Mouse (Mus musculus) heart, adult 2 months (tissue): ENCODE measurements around the gene Plpp3. TPM values are rescaled to one million over a fixed set of nuclear protein-coding genes. Genes with fewer than 3 reads are reported as not detected.

ENCODE experiments used
- DNase-seq, 2 experiments: peaks; one replicate each; pipeline ENCODE4 v3.0.0; 2021
- H3K27ac ChIP-seq: fragments of 200-600 bp; 2 replicates; pipeline ENCODE4 v1.8.1; 2022
- H3K27me3 ChIP-seq: fragments of 200-500 bp; 2 replicates; pipeline ENCODE4 v1.6.1; 2012; ENCODE audit warnings: mild to moderate bottlenecking, low read length, inconsistent platforms, mixed read lengths; ENCODE audit not compliant: control insufficient read depth, insufficient read depth
- H3K36me3 ChIP-seq: fragments of 200-500 bp; 2 replicates; pipeline ENCODE4 v1.6.1; 2012; ENCODE audit warnings: low read length, inconsistent platforms; ENCODE audit not compliant: control insufficient read depth, insufficient read depth
- H3K4me1 ChIP-seq: fragments of 200-500 bp; 2 replicates; pipeline ENCODE4 v1.6.1; 2011; ENCODE audit warnings: low read length; ENCODE audit not compliant: control insufficient read depth, insufficient read depth
- H3K4me3 ChIP-seq: fragments of 200-600 bp; 2 replicates; pipeline ENCODE4 v1.8.1; 2022
- H3K79me2 ChIP-seq: fragments of 200-500 bp; replicated peaks from 2 replicates; pipeline ENCODE4 v1.6.1; 2012; ENCODE audit warnings: mild to moderate bottlenecking, inconsistent platforms, low read length, moderate library complexity, mixed read lengths; ENCODE audit not compliant: control insufficient read depth, insufficient read depth
- H3K9ac ChIP-seq: fragments of 200-500 bp; 2 replicates; pipeline ENCODE4 v1.6.1; 2012; ENCODE audit warnings: low read depth, mild to moderate bottlenecking, control low read depth, inconsistent platforms, low read length, mixed read lengths
- CTCF ChIP-seq: fragments of 200-600 bp; IDR thresholded peaks from 2 replicates; pipeline ENCODE4 v1.8.1; 2022; ENCODE audit warnings: antibody characterized with exemption, mild to moderate bottlenecking, moderate library complexity
- EP300 ChIP-seq: fragments of 200-500 bp; IDR thresholded peaks from 2 replicates; pipeline ENCODE4 v1.6.1; 2011; ENCODE audit warnings: low read depth, low read length, control low read depth; ENCODE audit not compliant: insufficient read depth
- POLR2A ChIP-seq: fragments of 200-500 bp; IDR thresholded peaks from 2 replicates; pipeline ENCODE4 v1.6.1; 2011; ENCODE audit warnings: mild to moderate bottlenecking, low read depth, low read length, control low read depth; ENCODE audit not compliant: insufficient read depth
- WGBS: fragments of 180-500 bp; shearing (Covaris S2); methylation state at CpG from one replicate; pipeline ENCODE4 v1.1.7; 2018; 5-methylcytosine and 5-hydroxymethylcytosine counted together
- intact Hi-C: fragments of 180-260 bp; cut with DNase I; formaldehyde crosslinking; loops from one replicate; pipeline ENCODE4 v1.15.1; 2025
- polyA plus RNA-seq: library from polyadenylated mRNA; depleted of rRNA; stranded (reverse); fragments of >200 nt; gene quantifications from 2 replicates; pipeline ENCODE4 v1.2.3, GENCODE M21; 2012
- total RNA-seq, 2 experiments: library from RNA; stranded (reverse); gene quantifications; 2 replicates each; pipeline ENCODE4 v1.2.3; 2021

Gene Plpp3
- total and polyA plus RNA-seq, 3 experiments, result 64.8 to 76.9 (median 74.0) TPM

DNA sequence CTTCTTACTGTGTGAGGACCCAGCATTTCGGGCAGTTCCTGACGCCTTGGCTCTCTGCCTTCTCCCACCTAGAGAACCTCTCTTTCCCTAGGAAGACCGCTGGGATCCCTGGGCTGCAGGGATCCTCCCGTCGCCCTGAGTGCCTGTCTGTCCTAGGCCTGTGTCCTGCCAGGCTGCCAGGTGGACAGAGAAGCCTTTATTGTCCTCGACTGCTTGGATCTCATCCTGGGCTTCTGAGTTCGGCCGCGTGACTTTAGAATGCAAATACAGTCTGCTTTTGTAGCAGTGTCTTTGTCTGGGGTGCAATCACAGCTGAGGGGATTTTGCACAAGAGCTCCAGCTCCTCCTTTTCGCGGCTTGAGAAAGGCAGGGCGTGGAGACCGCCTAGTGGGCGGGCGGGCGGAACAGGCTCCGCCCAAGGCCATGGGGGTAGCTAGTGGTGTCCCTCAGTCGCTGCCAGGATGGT lies 88.4 kb downstream of the Plpp3 start:
- 12% methylated on average over 18 of the region's 18 CpGs for WGBS
- no peaks in the 10 kb centered on the region; the same call in 1 of the 2 replicates for H3K4me1 ChIP-seq
- DNase-seq, result peak; percentile 62 to 63
- H3K36me3 ChIP-seq, result no peaks in the 10 kb centered on the region
- H3K4me3 ChIP-seq, result peak overlapping the region; percentile 10; the same call in 1 of the 2 replicates
- TF ChIP-seq CTCF (peak; percentile 30), EP300 (no peak), POLR2A (0 out of 2 replicates have a peak, but pooled peaks have one; percentile 31)
- H3K27ac ChIP-seq, result peak overlapping the region; percentile 33
- no peaks in the 10 kb centered on the region for H3K79me2 ChIP-seq
- no peaks in the 10 kb centered on the region for H3K27me3 ChIP-seq
- peak overlapping the region; percentile 48 for H3K9ac ChIP-seq
- intact Hi-C loops, result no loop called here

DNA sequence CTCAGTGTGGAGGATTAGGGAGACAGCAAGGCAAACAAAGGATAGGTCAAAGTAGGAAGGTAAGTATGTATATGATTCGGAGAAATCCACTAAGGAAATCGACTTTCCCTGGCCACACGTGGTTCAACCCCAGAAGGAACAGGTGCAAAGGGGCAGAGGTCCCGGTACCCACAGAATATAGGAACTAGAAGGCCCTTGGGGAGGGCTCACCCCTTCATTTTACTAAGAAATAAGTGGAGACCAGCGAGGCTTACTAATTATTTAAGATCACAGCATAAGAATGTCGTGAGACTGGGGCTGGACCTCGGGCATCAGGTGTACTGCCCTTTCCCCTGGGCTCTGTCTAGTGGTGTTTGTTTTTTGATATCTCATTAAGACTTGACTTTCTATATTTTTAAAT lies 89.2 kb downstream of the Plpp3 start:
- no peak for DNase-seq
- TF ChIP-seq CTCF, result no peak
- no peak for TF ChIP-seq POLR2A
- TF ChIP-seq EP300, result no peak
- intact Hi-C loops, result no loop called here
- H3K27ac ChIP-seq, result no peak overlapping the region
- WGBS, result 90% methylated on average over 7 of the region's 7 CpGs
- H3K27me3 ChIP-seq, result no peaks in the 10 kb centered on the region
- no peaks in the 10 kb centered on the region for H3K79me2 ChIP-seq
- H3K4me1 ChIP-seq, result no peaks in the 10 kb centered on the region; the same call in 1 of the 2 replicates
- H3K4me3 ChIP-seq, result no peak overlapping the region
- H3K36me3 ChIP-seq, result no peaks in the 10 kb centered on the region
- no peak overlapping the region for H3K9ac ChIP-seq

DNA sequence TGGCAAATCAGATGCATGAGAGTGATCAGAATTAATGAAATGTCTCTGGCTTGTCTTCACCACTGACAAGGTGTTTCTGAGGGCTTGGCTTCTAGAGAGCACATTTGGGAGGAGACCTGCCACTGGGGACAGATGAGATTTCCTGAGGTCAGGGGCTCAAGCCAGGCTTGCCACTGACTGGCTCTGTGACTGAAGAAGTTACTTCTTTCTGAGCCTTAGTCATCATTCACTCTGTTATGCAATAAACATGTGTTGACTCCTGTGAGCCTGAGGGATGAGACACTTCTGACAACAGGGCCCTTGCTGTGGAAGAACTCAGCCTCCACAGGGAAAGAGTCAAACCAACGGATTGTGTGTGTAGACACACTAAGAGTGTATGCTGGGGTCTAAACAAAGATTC lies 91.0 kb downstream of the Plpp3 start:
- H3K4me1 ChIP-seq, result no peaks in the 10 kb centered on the region; the same call in 1 of the 2 replicates
- H3K79me2 ChIP-seq, result no peaks in the 10 kb centered on the region
- intact Hi-C loops, result no loop called here
- no peaks in the 10 kb centered on the region for H3K27me3 ChIP-seq
- no peak for DNase-seq
- 76% methylated on average over 1 of the region's 1 CpGs for WGBS
- H3K27ac ChIP-seq, result no peak overlapping the region
- no peaks in the 10 kb centered on the region for H3K36me3 ChIP-seq
- no peak overlapping the region for H3K9ac ChIP-seq
- TF ChIP-seq CTCF (no peak), EP300 (no peak), POLR2A (no peak)
- no peak overlapping the region for H3K4me3 ChIP-seq

GRCm38 (mm10) chr4:105249283-105249682 lies 92.1 kb downstream of the Plpp3 start:
- H3K4me1 ChIP-seq, result peaks cover 2% of the 10 kb centered on the region
- TF ChIP-seq EP300 (no peak), CTCF (no peak), POLR2A (no peak)
- no peaks in the 10 kb centered on the region for H3K79me2 ChIP-seq
- no peaks in the 10 kb centered on the region for H3K36me3 ChIP-seq
- no peak overlapping the region for H3K9ac ChIP-seq
- no peak for DNase-seq
- 96% methylated on average over 4 of the region's 4 CpGs for WGBS
- H3K27ac ChIP-seq, result no peak overlapping the region
- intact Hi-C loops, result no loop called here
- no peak overlapping the region for H3K4me3 ChIP-seq
- H3K27me3 ChIP-seq, result no peaks in the 10 kb centered on the region

GRCm38 (mm10) chr4:105250946-105251345 lies 93.8 kb downstream of the Plpp3 start:
- Histone ChIP-seq H3K4me1 (peaks cover 2% of the 10 kb centered on the region; the same call in 1 of the 2 replicates), H3K9ac (no peak overlapping the region), H3K27ac (no peak overlapping the region), H3K27me3 (no peaks in the 10 kb centered on the region), H3K36me3 (no peaks in the 10 kb centered on the region), H3K4me3 (no peak overlapping the region), H3K79me2 (no peaks in the 10 kb centered on the region)
- intact Hi-C loops, result no loop called here
- no peak for DNase-seq
- TF ChIP-seq POLR2A (no peak), CTCF (no peak)
- WGBS, result 93% methylated on average over 3 of the region's 3 CpGs

DNA sequence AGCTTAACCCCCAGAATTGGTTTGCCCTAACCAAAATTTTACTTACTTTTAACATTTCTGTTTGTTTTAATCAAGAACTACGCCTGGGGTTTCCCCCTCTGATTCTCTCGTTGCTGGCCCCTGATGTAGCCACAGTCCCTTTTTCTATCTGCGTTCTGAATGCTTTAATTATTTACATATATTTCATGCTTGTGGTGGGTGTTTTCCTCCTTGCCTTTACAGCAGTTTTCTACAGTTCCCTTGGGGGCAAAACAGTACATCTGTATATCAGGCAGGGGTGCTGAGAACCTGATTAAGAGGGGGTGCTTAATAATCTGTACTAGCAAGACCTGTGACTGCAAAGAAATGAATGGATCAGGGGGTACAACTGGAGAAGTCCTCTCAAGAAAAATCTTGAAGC lies 94.9 kb downstream of the Plpp3 start:
- no peak overlapping the region for H3K9ac ChIP-seq
- peaks cover 2% of the 10 kb centered on the region; the same call in 1 of the 2 replicates for H3K4me1 ChIP-seq
- no peak overlapping the region for H3K4me3 ChIP-seq
- H3K36me3 ChIP-seq, result no peaks in the 10 kb centered on the region
- no peak overlapping the region for H3K27ac ChIP-seq
- no peaks in the 10 kb centered on the region for H3K27me3 ChIP-seq
- H3K79me2 ChIP-seq, result no peaks in the 10 kb centered on the region
- 87% methylated on average over 3 of the region's 3 CpGs for WGBS
- intact Hi-C loops, result no loop called here
- DNase-seq, result no peak
- TF ChIP-seq POLR2A, result no peak
- TF ChIP-seq EP300, result no peak
- TF ChIP-seq CTCF, result no peak
